Mouse (Mus musculus) heart, embryonic 16.5 days (tissue): ENCODE data around the gene Gm49383. TPM values are rescaled to one million over a fixed set of nuclear protein-coding genes. Genes with fewer than 3 reads are reported as not detected.

Experiments
- ATAC-seq: fragments of 200-750 bp; cut with Nextera tagmentation; replicated peaks from 2 replicates; pipeline ENCODE4 v1.8.0; 2017; ENCODE audit warnings: moderate number of reproducible peaks; ENCODE audit not compliant: insufficient read depth, low FRiP score; ENCODE audit errors: extremely low read depth
- H3K27ac ChIP-seq: fragments of 300-500 bp; sonication (generic); 2 replicates; pipeline ENCODE4 v1.5.1; 2014; ENCODE audit warnings: mild to moderate bottlenecking, low read length, control low read depth, moderate library complexity
- H3K27me3 ChIP-seq: fragments of 300-500 bp; sonication (generic); 2 replicates; pipeline ENCODE4 v1.6.1; 2014; ENCODE audit warnings: low read length, mixed read lengths; ENCODE audit not compliant: control insufficient read depth, insufficient read depth
- H3K36me3 ChIP-seq: fragments of 300-500 bp; sonication (generic); 2 replicates; pipeline ENCODE4 v1.6.1; 2014; ENCODE audit not compliant: control insufficient read depth, insufficient read depth
- H3K4me1 ChIP-seq: fragments of 300-500 bp; sonication (generic); 2 replicates; pipeline ENCODE4 v1.6.1; 2014; ENCODE audit warnings: low read length, mixed read lengths; ENCODE audit not compliant: control insufficient read depth, insufficient read depth
- H3K4me2 ChIP-seq: fragments of 300-500 bp; sonication (generic); 2 replicates; pipeline ENCODE4 v1.6.1; 2014; ENCODE audit warnings: low read depth, mild to moderate bottlenecking, control low read depth, low read length
- H3K4me3 ChIP-seq: fragments of 300-500 bp; sonication (generic); 2 replicates; pipeline ENCODE4 v1.5.1; 2014; ENCODE audit warnings: mild to moderate bottlenecking, control low read depth, low read length
- H3K9ac ChIP-seq: fragments of 300-500 bp; sonication (generic); 2 replicates; pipeline ENCODE4 v1.6.1; 2014; ENCODE audit warnings: low read length, control low read depth
- H3K9me3 ChIP-seq: fragments of 300-500 bp; sonication (generic); replicated peaks from 2 replicates; pipeline ENCODE4 v1.6.1; 2016; ENCODE audit warnings: low read length; ENCODE audit not compliant: control insufficient read depth
- WGBS: fragments of 180-500 bp; shearing (Covaris S2); extraction: QIAGEN DNeasy Blood & Tissue Kit; methylation state at CpG from one replicate; pipeline ENCODE4 v1.1.7; 2014; 5-methylcytosine and 5-hydroxymethylcytosine counted together
- polyA plus RNA-seq: library from polyadenylated mRNA; unstranded; fragments of >200 nt; fragmentation: Nextera tagmentation; extraction: Ambion mirVana; gene quantifications from 2 replicates; pipeline ENCODE4 v1.2.1, GENCODE M21; 2015

Gm49383 gene
- polyA plus RNA-seq, 1 experiment from 2014 or later = 17.6 TPM

DNA sequence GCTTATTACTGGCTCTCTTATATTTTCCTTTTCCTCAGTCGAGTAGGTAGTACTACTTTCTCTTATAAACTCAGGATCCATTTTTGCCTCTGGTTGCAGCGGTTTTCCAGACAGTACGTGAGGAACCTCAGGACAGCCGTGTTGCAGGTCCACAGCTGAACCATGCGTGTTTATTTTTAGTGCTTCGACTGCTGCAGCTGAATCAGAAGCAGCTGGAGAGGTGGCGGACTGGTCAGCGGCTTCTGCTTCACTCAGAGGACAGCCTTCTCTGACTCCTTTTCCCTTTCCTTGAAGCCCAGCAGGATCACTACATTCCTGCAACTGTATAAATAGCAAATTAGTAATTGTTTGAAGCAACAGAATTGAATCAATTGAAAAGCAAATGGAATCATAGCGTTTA, 6.8 kb downstream of the Gm49383 start:
- 61% methylated on average over 9 of the region's 9 CpGs for WGBS
- no peaks in the 10 kb centered on the region for H3K27me3 ChIP-seq
- no peak overlapping the region for H3K4me3 ChIP-seq
- peak; percentile 64; the same call in 1 of the 2 replicates for ATAC-seq
- peaks cover 13% of the 10 kb centered on the region for H3K36me3 ChIP-seq
- H3K4me2 ChIP-seq = no peak overlapping the region
- H3K9me3 ChIP-seq = no peaks in the 10 kb centered on the region
- H3K27ac ChIP-seq = peak overlapping the region; percentile 54
- H3K9ac ChIP-seq = no peak overlapping the region
- H3K4me1 ChIP-seq = peaks cover 14% of the 10 kb centered on the region

DNA sequence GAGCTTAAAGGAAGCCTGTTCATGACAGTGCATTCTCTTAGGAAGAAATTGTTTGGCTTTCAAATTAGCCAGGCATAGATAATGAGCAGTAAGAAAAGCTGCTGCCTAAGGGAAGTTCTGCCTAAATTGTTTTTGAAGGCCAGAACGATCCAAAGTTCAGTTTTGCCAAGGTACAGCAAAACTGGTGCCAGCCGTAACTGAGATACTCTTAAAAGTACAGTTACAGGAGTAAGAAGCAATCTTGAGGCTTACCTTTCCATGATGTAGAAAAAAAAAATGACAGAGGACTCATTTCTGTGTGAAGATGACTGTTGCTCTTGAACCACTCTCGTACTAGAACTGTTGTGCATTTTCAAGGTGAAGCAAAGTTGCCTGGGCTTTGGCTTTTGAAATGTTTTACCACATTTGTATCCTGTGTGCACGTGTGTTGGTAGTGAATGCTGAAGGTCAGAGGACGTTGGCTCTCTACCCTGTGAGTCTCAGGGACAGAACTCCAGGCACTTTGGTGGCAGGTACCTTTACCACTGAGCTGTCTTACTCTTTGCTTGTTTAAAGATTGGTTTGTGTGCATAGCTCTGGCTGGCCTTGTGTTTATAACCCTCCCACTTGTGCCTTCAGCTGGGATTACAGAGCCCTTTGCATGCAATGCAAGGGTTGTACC, 10.0 kb downstream of the Gm49383 start:
- no peaks in the 10 kb centered on the region for H3K9me3 ChIP-seq
- no peaks in the 10 kb centered on the region for H3K27me3 ChIP-seq
- ATAC-seq = no peak
- H3K36me3 ChIP-seq = peaks cover 13% of the 10 kb centered on the region
- WGBS = 58% methylated on average over 5 of the region's 5 CpGs
- peak overlapping the region; percentile 30; the same call in 1 of the 2 replicates for H3K4me2 ChIP-seq
- peaks cover 22% of the 10 kb centered on the region for H3K4me1 ChIP-seq
- H3K4me3 ChIP-seq = no peak overlapping the region
- peak overlapping the region; percentile 31 for H3K27ac ChIP-seq
- 0 out of 2 replicates have a peak overlapping the region, but pooled peaks have one; percentile 9 for H3K9ac ChIP-seq

GRCm38 (mm10) chr12:69185371-69185770, 11.5 kb downstream of the Gm49383 start:
- Histone ChIP-seq H3K36me3 (peaks cover 15% of the 10 kb centered on the region), H3K4me2 (peak overlapping the region; percentile 91), H3K9me3 (no peaks in the 10 kb centered on the region), H3K27me3 (no peaks in the 10 kb centered on the region), H3K9ac (peak overlapping the region; percentile 82), H3K4me1 (peaks cover 22% of the 10 kb centered on the region), H3K27ac (peak overlapping the region; percentile 90), H3K4me3 (peak overlapping the region; percentile 92)
- no peak for ATAC-seq
- 71% methylated on average over 7 of the region's 7 CpGs for WGBS

- Histone ChIP-seq H3K27me3 (no peaks in the 10 kb centered on the region), H3K4me2 (peak overlapping the region; percentile 91), H3K9me3 (no peaks in the 10 kb centered on the region), H3K27ac (peak overlapping the region; percentile 90), H3K4me3 (peak overlapping the region; percentile 92), H3K36me3 (peaks cover 15% of the 10 kb centered on the region), H3K9ac (peak overlapping the region; percentile 82), H3K4me1 (peaks cover 22% of the 10 kb centered on the region)
- 2% methylated on average over 78 of the region's 86 CpGs for WGBS
- peak; percentile 73 for ATAC-seq
These were observed 12.3 kb downstream of the Gm49383 start for GRCm38 (mm10) chr12:69184342-69185295.

GRCm38 (mm10) chr12:69183583-69184308, 13.2 kb downstream of the Gm49383 start, which contains the start of the genes Rpl36al and Mgat2:
TSS of gene Rpl36al (minus strand) at chr12:69184083.
TSS of gene Mgat2 (plus strand) at chr12:69184157.
- under 1% methylated on average over 84 of the region's 84 CpGs for WGBS
- Histone ChIP-seq H3K27me3 (no peaks in the 10 kb centered on the region), H3K4me3 (peak within 1 kb of the TSS; percentile 92), H3K4me1 (peaks cover 22% of the 10 kb centered on the region), H3K9ac (peak within 1 kb of the TSS; percentile 90), H3K4me2 (peak within 1 kb of the TSS; percentile 91), H3K9me3 (no peaks in the 10 kb centered on the region), H3K27ac (peak within 1 kb of the TSS; percentile 90), H3K36me3 (peaks cover 15% of the 10 kb centered on the region)
- peak; percentile 98 for ATAC-seq

GRCm38 (mm10) chr12:69181800-69182199, 15.1 kb downstream of the Gm49383 start:
- H3K4me2 ChIP-seq = no peak overlapping the region
- no peak for ATAC-seq
- no peaks in the 10 kb centered on the region for H3K9me3 ChIP-seq
- H3K9ac ChIP-seq = no peak overlapping the region
- no peaks in the 10 kb centered on the region for H3K27me3 ChIP-seq
- no peak overlapping the region for H3K4me3 ChIP-seq
- WGBS = 80% methylated on average over 4 of the region's 4 CpGs
- no peak overlapping the region for H3K27ac ChIP-seq
- H3K4me1 ChIP-seq = peaks cover 17% of the 10 kb centered on the region
- H3K36me3 ChIP-seq = peaks cover 13% of the 10 kb centered on the region

- Histone ChIP-seq H3K36me3 (peaks cover 23% of the 10 kb centered on the region), H3K27me3 (no peaks in the 10 kb centered on the region), H3K4me3 (no peak overlapping the region), H3K27ac (no peak overlapping the region), H3K9ac (no peak overlapping the region), H3K9me3 (no peaks in the 10 kb centered on the region), H3K4me2 (no peak overlapping the region), H3K4me1 (peaks cover 5% of the 10 kb centered on the region; the same call in 1 of the 2 replicates)
- WGBS = 64% methylated on average over 12 of the region's 12 CpGs
- ATAC-seq = no peak
These were observed 17.5 kb downstream of the Gm49383 start for GRCm38 (mm10) chr12:69179371-69179770.

DNA sequence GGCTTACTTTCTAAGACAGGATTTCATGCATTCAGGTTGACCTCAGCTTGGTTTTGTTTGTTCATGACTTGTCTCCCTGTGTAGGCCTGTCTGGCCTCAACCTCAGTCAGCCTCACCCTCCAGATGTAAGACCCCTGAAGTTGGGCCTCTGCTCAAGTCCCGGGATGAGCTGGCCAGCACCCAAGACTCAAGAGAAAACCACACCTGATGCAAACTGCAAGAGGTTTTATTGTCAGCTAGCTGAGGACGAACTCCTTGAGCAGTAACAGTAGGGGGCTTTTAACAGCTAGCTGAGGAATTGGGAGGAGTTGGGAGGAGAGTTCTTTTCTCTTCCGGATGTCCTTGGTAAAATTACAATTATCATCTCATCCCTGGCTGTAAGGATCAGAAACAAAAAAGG, 19.4 kb downstream of the Gm49383 start:
- 0 out of 2 replicates have a peak, but pooled peaks cover 3% of the 10 kb centered on the region for H3K4me1 ChIP-seq
- 78% methylated on average over 3 of the region's 3 CpGs for WGBS
- H3K36me3 ChIP-seq = peaks cover 28% of the 10 kb centered on the region
- no peak overlapping the region for H3K4me2 ChIP-seq
- H3K9ac ChIP-seq = no peak overlapping the region
- no peaks in the 10 kb centered on the region for H3K9me3 ChIP-seq
- H3K27ac ChIP-seq = no peak overlapping the region
- H3K4me3 ChIP-seq = no peak overlapping the region
- ATAC-seq = no peak
- H3K27me3 ChIP-seq = no peaks in the 10 kb centered on the region
